Mouse (Mus musculus) heart, embryonic 14.5 days (tissue): ENCODE results near the gene Clp1. TPM values are rescaled to one million over a fixed set of nuclear protein-coding genes. Genes with fewer than 3 reads are reported as not detected.

ENCODE experiments used
- ATAC-seq: fragments of 200-750 bp; cut with Nextera tagmentation; 2 replicates; pipeline ENCODE4 v1.8.0; 2017; ENCODE audit warnings: low read depth, moderate TSS enrichment; ENCODE audit not compliant: insufficient number of reproducible peaks, insufficient read depth, low FRiP score
- H3K27ac ChIP-seq, 2 experiments: fragments of 200-500 bp in 1 of 2; fragments of 300-500 bp in 1 of 2; sonication (generic) in 1 of 2; replicated peaks in 1 of 2; 2 replicates each; pipeline ENCODE4 v1.5.1; 2012 to 2014; ENCODE audit warnings: low read depth in 2 of 2, low read length in 2 of 2, control low read depth in 1 of 2, mild to moderate bottlenecking in 1 of 2, mixed read lengths in 1 of 2; ENCODE audit not compliant: control insufficient read depth in 1 of 2, insufficient read depth in 1 of 2
- H3K27me3 ChIP-seq: fragments of 300-500 bp; sonication (generic); 2 replicates; pipeline ENCODE4 v1.6.1; 2014; ENCODE audit warnings: mild to moderate bottlenecking, low read length, control low read depth; ENCODE audit not compliant: control insufficient read depth, insufficient read depth
- H3K36me3 ChIP-seq: fragments of 300-500 bp; sonication (generic); 2 replicates; pipeline ENCODE4 v1.6.1; 2014; ENCODE audit warnings: mild to moderate bottlenecking, control low read depth, low read length, mixed read lengths; ENCODE audit not compliant: control insufficient read depth, insufficient read depth
- H3K4me1 ChIP-seq, 2 experiments: fragments of 200-500 bp in 1 of 2; fragments of 300-500 bp in 1 of 2; sonication (generic) in 1 of 2; 2 replicates each; pipeline ENCODE4 v1.6.1; 2012 to 2014; ENCODE audit warnings: low read length in 2 of 2, control low read depth in 1 of 2, mixed read lengths in 1 of 2; ENCODE audit not compliant: control insufficient read depth in 2 of 2, insufficient read depth in 2 of 2
- H3K4me2 ChIP-seq: fragments of 300-500 bp; sonication (generic); 2 replicates; pipeline ENCODE4 v1.6.1; 2014; ENCODE audit warnings: mild to moderate bottlenecking, low read length
- H3K4me3 ChIP-seq, 2 experiments: fragments of 200-500 bp in 1 of 2; fragments of 300-500 bp in 1 of 2; sonication (generic) in 1 of 2; 2 replicates each; pipeline ENCODE4 v1.5.1; 2012 to 2014; ENCODE audit warnings: low read length in 2 of 2, mild to moderate bottlenecking in 2 of 2, control low read depth in 1 of 2, low read depth in 1 of 2, moderate library complexity in 1 of 2; ENCODE audit not compliant: control insufficient read depth in 1 of 2, insufficient read depth in 1 of 2
- H3K9ac ChIP-seq: fragments of 300-500 bp; sonication (generic); 2 replicates; pipeline ENCODE4 v1.6.1; 2014; ENCODE audit warnings: mild to moderate bottlenecking, low read length
- H3K9me3 ChIP-seq: fragments of 300-500 bp; sonication (generic); 2 replicates; pipeline ENCODE4 v1.6.1; 2016; ENCODE audit warnings: low read length, control low read depth; ENCODE audit not compliant: control insufficient read depth
- WGBS: fragments of 180-500 bp; shearing (Covaris S2); extraction: QIAGEN DNeasy Blood & Tissue Kit; methylation state at CpG from one replicate; pipeline ENCODE4 v1.1.7; 2014; 5-methylcytosine and 5-hydroxymethylcytosine counted together
- polyA plus RNA-seq: library from polyadenylated mRNA; unstranded; fragments of >200 nt; fragmentation: Nextera tagmentation; extraction: Ambion mirVana; gene quantifications from 2 replicates; pipeline ENCODE4 v1.2.1, GENCODE M21; 2014

The Clp1 gene
- polyA plus RNA-seq, 1 experiment from 2014 or later: 16.9 TPM

- no peak overlapping the region for H3K4me2 ChIP-seq
- no peak overlapping the region for H3K4me3 ChIP-seq
- no peaks in the 10 kb centered on the region for H3K36me3 ChIP-seq
- no peaks in the 10 kb centered on the region for H3K4me1 ChIP-seq
- H3K9me3 ChIP-seq: no peaks in the 10 kb centered on the region
- no peak for ATAC-seq
- H3K27ac ChIP-seq: no peak overlapping the region
- no peak overlapping the region for H3K9ac ChIP-seq
- 57% methylated on average over 6 of the region's 6 CpGs for WGBS
- H3K27me3 ChIP-seq: no peaks in the 10 kb centered on the region
Observed at GRCm38 (mm10) chr2:84750115-84750514, 23.0 kb upstream of the Clp1 start.

GRCm38 (mm10) chr2:84744126-84744525 lies 17.0 kb upstream of the Clp1 start:
- peak overlapping the region; percentile 96 for H3K9ac ChIP-seq
- peaks cover 13 to 35% of the 10 kb centered on the region in 2 experiments for H3K4me1 ChIP-seq
- H3K4me3 ChIP-seq: peak overlapping the region; percentile 47 to 64
- H3K9me3 ChIP-seq: no peaks in the 10 kb centered on the region
- H3K27ac ChIP-seq: peak overlapping the region; percentile 81 to 97
- H3K36me3 ChIP-seq: peaks cover 9% of the 10 kb centered on the region; the same call in 1 of the 2 replicates
- WGBS: 2% methylated on average over 10 of the region's 10 CpGs
- peak; percentile 24 for ATAC-seq
- H3K27me3 ChIP-seq: no peaks in the 10 kb centered on the region
- H3K4me2 ChIP-seq: peak overlapping the region; percentile 88

GRCm38 (mm10) chr2:84743561-84743960 lies 16.4 kb upstream of the Clp1 start, which contains the start of gene Gm19426:
Gene Gm19426 (minus strand): TSS chr2:84743655.
- peaks cover 14 to 40% of the 10 kb centered on the region in 2 experiments for H3K4me1 ChIP-seq
- WGBS: under 1% methylated on average over 25 of the region's 25 CpGs
- H3K9me3 ChIP-seq: no peaks in the 10 kb centered on the region
- H3K9ac ChIP-seq: peak within 1 kb of the TSS; percentile 96
- H3K4me2 ChIP-seq: peak within 1 kb of the TSS; percentile 88
- H3K4me3 ChIP-seq: peak within 1 kb of the TSS; percentile 64 to 94
- H3K36me3 ChIP-seq: peaks cover 9% of the 10 kb centered on the region; the same call in 1 of the 2 replicates
- no peaks in the 10 kb centered on the region for H3K27me3 ChIP-seq
- ATAC-seq: peak; percentile 92
- peak within 1 kb of the TSS; percentile 97 to 100 for H3K27ac ChIP-seq

- H3K4me2 ChIP-seq: peak overlapping the region; percentile 88
- no peaks in the 10 kb centered on the region for H3K27me3 ChIP-seq
- peak overlapping the region; percentile 96 for H3K9ac ChIP-seq
- peak overlapping the region; percentile 64 to 94 for H3K4me3 ChIP-seq
- peaks cover 9% of the 10 kb centered on the region; the same call in 1 of the 2 replicates for H3K36me3 ChIP-seq
- ATAC-seq: peak; percentile 27; the same call in 1 of the 2 replicates
- WGBS: 0% methylated on average over 26 of the region's 26 CpGs
- no peaks in the 10 kb centered on the region for H3K9me3 ChIP-seq
- peaks cover 20 to 49% of the 10 kb centered on the region in 2 experiments for H3K4me1 ChIP-seq
- H3K27ac ChIP-seq: peak overlapping the region; percentile 97 to 100
Observed at GRCm38 (mm10) chr2:84742451-84743283, 15.5 kb upstream of the Clp1 start.

- peak overlapping the region; percentile 97 to 100 for H3K27ac ChIP-seq
- H3K4me3 ChIP-seq: peak overlapping the region; percentile 64 to 94
- WGBS: 4% methylated on average over 5 of the region's 5 CpGs
- peak overlapping the region; percentile 88 for H3K4me2 ChIP-seq
- H3K4me1 ChIP-seq: peaks cover 26 to 55% of the 10 kb centered on the region in 2 experiments
- H3K36me3 ChIP-seq: peaks cover 9% of the 10 kb centered on the region; the same call in 1 of the 2 replicates
- H3K9ac ChIP-seq: peak overlapping the region; percentile 96
- no peaks in the 10 kb centered on the region for H3K27me3 ChIP-seq
- H3K9me3 ChIP-seq: no peaks in the 10 kb centered on the region
- ATAC-seq: no peak
Observed at GRCm38 (mm10) chr2:84741841-84742450, 14.8 kb upstream of the Clp1 start.

- Histone ChIP-seq H3K4me1 (peaks cover 32 to 62% of the 10 kb centered on the region in 2 experiments), H3K4me3 (peak overlapping the region; percentile 0 to 10; a peak in 1 of 4 replicates), H3K36me3 (peaks cover 9% of the 10 kb centered on the region; the same call in 1 of the 2 replicates), H3K27me3 (no peaks in the 10 kb centered on the region), H3K4me2 (peak overlapping the region; percentile 88), H3K9me3 (no peaks in the 10 kb centered on the region), H3K27ac (0 out of 4 replicates have a peak overlapping the region, but pooled peaks of 1 of the 2 experiments have one; percentile 25), H3K9ac (peak overlapping the region; percentile 96; the same call in 1 of the 2 replicates)
- no peak for ATAC-seq
- WGBS: 71% methylated on average over 15 of the region's 15 CpGs
Observed at GRCm38 (mm10) chr2:84740608-84741333, 13.6 kb upstream of the Clp1 start.
